Mouse (Mus musculus): ENCODE results near the gene Tpmt. TPM values are rescaled to one million over a fixed set of nuclear protein-coding genes. Genes with fewer than 3 reads are reported as not detected.
A peak's percentile ranks its signal among the peaks of the same experiment; 100 is the strongest.

The Tpmt gene
- polyA plus RNA-seq, 1 experiment from 2014 or later = 10.0 TPM

DNA sequence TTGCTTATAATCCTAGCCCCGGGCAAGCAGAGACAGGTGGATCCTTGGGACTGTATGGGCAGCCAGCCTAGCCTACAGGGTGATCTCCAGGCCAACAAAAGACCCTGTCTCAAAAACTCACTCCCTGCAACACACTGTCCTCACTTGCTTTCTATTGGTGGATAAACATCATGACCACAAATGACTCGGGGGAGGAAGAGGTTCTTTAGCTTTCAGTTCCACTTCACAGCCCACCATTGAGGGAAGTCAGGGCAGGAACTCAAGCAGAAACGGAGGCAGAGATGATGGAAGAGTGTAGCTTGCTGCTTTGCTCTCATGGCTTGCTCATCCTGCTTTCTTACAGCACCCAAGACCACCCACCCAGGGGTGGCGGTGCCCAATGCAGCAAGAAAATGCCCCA is 47.2 kb downstream of the Tpmt start:
- Histone ChIP-seq H3K27me3 (replicated peaks) (no peaks in the 10 kb centered on the region), H3K4me2 (no peak overlapping the region), H3K36me3 (no peaks in the 10 kb centered on the region), H3K4me3 (no peak overlapping the region), H3K27ac (no peak overlapping the region), H3K9me3 (replicated peaks) (no peaks in the 10 kb centered on the region), H3K4me1 (no peaks in the 10 kb centered on the region), H3K9ac (no peak overlapping the region)
- WGBS (ENCODE audit: insufficient replicate concordance) = 42% methylated on average over 4 of the region's 4 CpGs
- no peak for ATAC-seq

DNA sequence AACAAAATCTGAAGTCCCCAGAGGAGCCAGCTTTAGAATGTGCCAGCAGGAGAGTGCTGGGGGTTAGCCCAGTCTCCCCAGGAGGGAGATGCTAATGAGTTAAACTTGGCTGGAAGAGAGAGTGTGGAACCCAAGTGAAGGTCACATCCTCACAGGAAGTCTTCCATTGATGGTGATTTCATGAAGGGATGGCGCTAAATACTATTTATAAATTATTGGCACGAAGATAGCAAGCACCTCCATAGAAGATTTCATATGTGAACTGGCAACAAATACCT is 51.3 kb downstream of the Tpmt start:
- Histone ChIP-seq H3K4me3 (no peak overlapping the region), H3K4me1 (no peaks in the 10 kb centered on the region), H3K27ac (no peak overlapping the region), H3K36me3 (no peaks in the 10 kb centered on the region), H3K27me3 (replicated peaks) (no peaks in the 10 kb centered on the region), H3K9me3 (replicated peaks) (no peaks in the 10 kb centered on the region), H3K4me2 (no peak overlapping the region), H3K9ac (no peak overlapping the region)
- 78% methylated on average over 2 of the region's 2 CpGs for WGBS (ENCODE audit: insufficient replicate concordance)
- no peak for ATAC-seq

DNA sequence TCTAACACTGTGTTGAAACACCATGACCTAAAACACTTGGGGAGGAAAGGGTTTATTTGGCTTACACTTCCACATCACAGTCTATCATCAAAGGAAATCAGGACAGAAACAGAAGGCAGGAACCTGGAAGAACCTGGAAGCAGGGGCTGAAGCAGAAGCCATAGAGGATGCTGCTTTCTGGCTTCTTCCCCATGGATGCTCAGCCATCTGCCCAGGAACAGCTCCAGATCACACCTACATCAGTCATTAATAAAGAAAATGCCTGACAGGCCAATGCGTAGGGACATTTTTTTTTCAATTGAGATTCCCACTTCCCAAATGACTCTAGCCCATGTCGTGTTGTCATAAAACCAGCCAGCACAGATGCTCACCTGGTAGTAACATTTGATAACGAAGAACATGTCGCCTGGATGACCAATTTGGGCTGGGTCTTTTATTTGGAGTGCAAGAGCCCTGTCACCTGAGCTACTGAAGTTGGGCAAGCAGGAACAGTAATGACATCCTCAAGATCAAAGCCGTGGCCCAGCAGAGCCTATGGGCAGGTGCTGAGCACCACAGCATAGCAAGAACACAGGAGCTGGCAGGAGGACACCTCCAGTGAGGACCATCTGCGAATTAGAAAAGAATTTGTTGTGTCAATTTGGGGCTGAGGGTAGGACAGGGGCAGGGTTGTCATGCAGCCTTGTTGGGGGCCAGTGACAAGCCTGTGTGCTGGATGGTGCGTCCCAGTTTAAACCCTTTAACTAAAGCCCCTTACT is 51.8 kb downstream of the Tpmt start:
- no peak for ATAC-seq
- no peak overlapping the region for H3K4me2 ChIP-seq
- no peaks in the 10 kb centered on the region for H3K36me3 ChIP-seq
- H3K9ac ChIP-seq = no peak overlapping the region
- no peak overlapping the region for H3K27ac ChIP-seq
- no peaks in the 10 kb centered on the region for H3K9me3 ChIP-seq (replicated peaks)
- H3K27me3 ChIP-seq (replicated peaks) = no peaks in the 10 kb centered on the region
- no peaks in the 10 kb centered on the region for H3K4me1 ChIP-seq
- no peak overlapping the region for H3K4me3 ChIP-seq
- WGBS (ENCODE audit: insufficient replicate concordance) = 61% methylated on average over 7 of the region's 7 CpGs

DNA sequence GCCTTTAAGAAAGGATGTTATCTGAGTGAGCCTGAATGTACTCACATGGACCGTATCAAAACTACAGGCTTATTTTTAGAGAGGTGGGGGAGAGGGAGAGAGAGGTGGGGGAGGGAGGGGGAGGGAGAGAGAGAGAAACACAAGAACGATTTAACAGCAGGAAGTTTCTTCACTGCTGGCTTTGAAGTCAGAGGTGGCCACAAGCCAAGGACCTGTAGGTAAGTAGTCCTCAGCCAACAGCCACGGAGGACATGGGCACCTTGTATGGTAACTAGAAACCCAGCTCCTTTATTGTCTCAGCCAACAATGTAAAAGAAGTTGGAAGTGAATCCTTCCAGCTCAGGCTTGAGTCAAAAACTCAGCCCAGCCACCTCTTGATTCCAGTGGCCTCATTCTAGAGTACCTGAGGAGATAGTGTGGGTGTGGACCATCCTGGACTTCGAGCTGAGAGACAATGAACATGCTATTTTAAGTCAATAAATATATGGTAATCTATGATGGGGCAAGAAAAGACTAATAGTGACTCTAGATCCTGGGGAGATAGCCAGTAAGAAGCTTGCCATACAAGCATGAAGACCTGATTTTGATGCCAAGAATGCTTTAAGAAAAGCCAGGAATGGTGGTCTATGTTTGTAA is 54.0 kb downstream of the Tpmt start:
- no peak overlapping the region for H3K4me2 ChIP-seq
- no peaks in the 10 kb centered on the region for H3K4me1 ChIP-seq
- no peak overlapping the region for H3K4me3 ChIP-seq
- no peak overlapping the region for H3K27ac ChIP-seq
- H3K27me3 ChIP-seq (replicated peaks) = no peaks in the 10 kb centered on the region
- 25% methylated on average over 4 of the region's 4 CpGs for WGBS (ENCODE audit: insufficient replicate concordance)
- H3K36me3 ChIP-seq = no peaks in the 10 kb centered on the region
- H3K9me3 ChIP-seq (replicated peaks) = no peaks in the 10 kb centered on the region
- H3K9ac ChIP-seq = no peak overlapping the region
- ATAC-seq = no peak

DNA sequence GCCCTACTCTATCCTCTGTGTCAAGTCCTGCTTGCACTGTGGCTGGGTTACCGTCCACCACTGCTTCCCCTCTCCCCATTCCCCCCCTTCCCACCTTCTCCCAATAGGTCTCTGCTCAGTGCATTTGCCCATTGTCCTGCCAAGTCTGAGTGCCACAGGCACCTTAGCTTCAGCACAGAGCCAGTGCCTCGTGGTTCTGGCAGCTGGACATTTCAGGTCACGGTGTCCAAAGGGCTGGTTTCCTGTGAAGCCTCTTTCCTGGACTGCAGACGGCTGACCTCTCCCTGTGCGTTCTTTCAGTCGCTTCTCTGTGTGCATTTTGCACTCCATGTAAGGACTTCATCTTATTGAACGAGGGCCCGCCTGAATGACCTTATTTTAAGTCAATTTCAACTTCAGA is 56.6 kb downstream of the Tpmt start:
- H3K36me3 ChIP-seq = no peaks in the 10 kb centered on the region
- no peaks in the 10 kb centered on the region for H3K9me3 ChIP-seq (replicated peaks)
- H3K27me3 ChIP-seq (replicated peaks) = no peaks in the 10 kb centered on the region
- 63% methylated on average over 8 of the region's 8 CpGs for WGBS (ENCODE audit: insufficient replicate concordance)
- no peak overlapping the region for H3K4me2 ChIP-seq
- H3K9ac ChIP-seq = no peak overlapping the region
- no peak for ATAC-seq
- H3K27ac ChIP-seq = no peak overlapping the region
- H3K4me1 ChIP-seq = no peaks in the 10 kb centered on the region
- H3K4me3 ChIP-seq = no peak overlapping the region

DNA sequence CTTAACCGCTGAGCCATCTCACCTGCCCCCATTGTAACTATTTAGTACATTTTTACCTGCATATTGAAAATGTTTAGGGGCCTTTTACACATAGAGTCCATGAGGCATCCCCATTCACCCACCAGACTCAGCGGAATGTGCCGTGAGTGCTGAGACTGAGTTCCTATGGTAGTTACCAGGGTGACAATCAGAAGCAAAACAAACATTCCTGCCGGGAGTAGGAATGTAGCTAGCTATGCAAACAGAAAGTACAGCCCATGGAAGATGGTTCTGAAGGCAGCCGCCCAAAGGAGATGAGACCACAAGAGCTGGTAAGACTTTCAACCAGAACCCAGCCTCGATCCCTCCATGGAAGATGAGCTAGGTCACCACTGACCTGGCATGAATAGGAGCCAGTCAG is 58.3 kb downstream of the Tpmt start:
- Histone ChIP-seq H3K9me3 (replicated peaks) (no peaks in the 10 kb centered on the region), H3K27me3 (replicated peaks) (no peaks in the 10 kb centered on the region), H3K4me2 (no peak overlapping the region), H3K27ac (no peak overlapping the region), H3K4me1 (no peaks in the 10 kb centered on the region), H3K36me3 (no peaks in the 10 kb centered on the region), H3K4me3 (no peak overlapping the region), H3K9ac (no peak overlapping the region)
- 73% methylated on average over 6 of the region's 6 CpGs for WGBS (ENCODE audit: insufficient replicate concordance)
- ATAC-seq = no peak

DNA sequence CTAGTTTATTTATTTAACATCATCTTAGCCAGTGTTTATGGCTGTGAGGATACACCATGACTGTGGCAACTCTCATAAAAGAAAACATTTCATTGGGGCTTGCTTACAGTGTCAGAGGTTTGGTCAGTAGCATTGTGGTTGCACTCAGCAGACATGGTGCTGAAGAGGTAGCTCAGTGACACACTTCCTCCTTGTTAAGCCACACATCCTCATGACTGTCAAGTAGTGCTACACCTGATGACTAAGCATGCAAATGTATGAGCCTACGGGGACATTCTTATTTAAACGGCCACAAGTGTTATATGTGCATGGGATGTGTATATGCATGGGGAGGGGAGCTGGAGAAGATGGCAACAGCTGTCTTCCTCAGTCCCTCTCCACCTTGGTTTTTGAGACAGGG is 60.7 kb downstream of the Tpmt start:
- no peak overlapping the region for H3K4me2 ChIP-seq
- ATAC-seq = no peak
- 57% methylated on average over 2 of the region's 2 CpGs for WGBS (ENCODE audit: insufficient replicate concordance)

DNA sequence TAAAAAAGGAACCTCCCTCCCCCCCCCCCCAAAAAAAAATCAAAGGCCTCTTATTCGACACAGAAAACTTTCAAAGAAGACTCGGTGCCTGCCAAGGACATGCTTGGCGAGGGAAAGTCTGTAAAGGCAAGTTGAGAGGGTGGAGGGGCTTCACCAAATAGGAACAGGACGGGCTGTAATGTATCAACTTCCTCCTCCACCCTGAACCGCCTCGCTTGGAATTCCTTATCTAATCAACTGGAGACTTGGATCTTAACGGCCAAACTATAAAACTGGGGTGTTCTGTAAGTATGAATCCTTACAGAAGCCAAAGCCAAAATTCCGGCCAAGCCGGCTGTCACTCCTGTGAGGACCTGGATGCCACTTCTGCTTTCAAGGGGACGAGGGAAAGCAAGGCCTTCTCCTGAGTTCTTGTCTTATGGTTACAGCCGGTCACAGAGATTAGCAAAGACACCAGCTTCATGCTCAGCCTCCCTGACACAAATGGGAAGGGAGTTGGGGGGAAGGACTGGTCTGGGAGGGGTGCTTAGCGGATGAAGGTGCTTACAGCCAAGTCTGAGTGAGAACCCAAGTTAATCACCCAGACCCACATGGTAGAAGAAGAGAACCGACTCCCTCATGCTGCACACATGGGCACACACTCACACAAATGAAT is 64.6 kb downstream of the Tpmt start:
- Histone ChIP-seq H3K9me3 (replicated peaks) (no peaks in the 10 kb centered on the region), H3K27ac (no peak overlapping the region), H3K4me3 (no peak overlapping the region), H3K4me1 (peaks cover 23% of the 10 kb centered on the region), H3K9ac (no peak overlapping the region), H3K4me2 (no peak overlapping the region), H3K27me3 (replicated peaks) (no peaks in the 10 kb centered on the region), H3K36me3 (no peaks in the 10 kb centered on the region)
- WGBS (ENCODE audit: insufficient replicate concordance) = 18% methylated on average over 13 of the region's 13 CpGs
- ATAC-seq = no peak

More for the DNA sequence above, 60.7 kb downstream of the Tpmt start:
- no peaks in the 10 kb centered on the region for H3K36me3 ChIP-seq
- H3K4me1 ChIP-seq = peaks cover 13% of the 10 kb centered on the region
- H3K27ac ChIP-seq = no peak overlapping the region
- no peaks in the 10 kb centered on the region for H3K27me3 ChIP-seq (replicated peaks)
- no peaks in the 10 kb centered on the region for H3K9me3 ChIP-seq (replicated peaks)
- no peak overlapping the region for H3K9ac ChIP-seq
- H3K4me3 ChIP-seq = no peak overlapping the region

DNA sequence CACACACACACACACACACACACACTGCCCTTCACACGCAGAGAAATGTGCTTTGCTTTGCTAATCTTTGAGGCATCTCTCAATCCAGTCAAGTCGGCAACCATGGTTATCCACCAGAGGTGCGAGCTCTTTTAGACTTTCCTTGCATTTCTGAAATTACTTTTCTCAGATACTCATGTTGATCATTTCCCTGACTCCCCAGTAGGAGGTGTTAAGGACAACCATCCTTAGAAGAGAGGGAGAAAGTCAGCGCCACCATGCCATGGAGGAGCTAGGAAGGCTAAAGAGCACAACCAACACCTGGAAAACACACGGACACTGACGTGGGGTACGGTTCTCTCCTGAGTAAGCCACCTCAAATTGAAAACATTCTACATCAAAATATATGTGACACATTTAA is 68.0 kb downstream of the Tpmt start:
- WGBS (ENCODE audit: insufficient replicate concordance) = 71% methylated on average over 7 of the region's 7 CpGs
- no peak overlapping the region for H3K4me3 ChIP-seq
- ATAC-seq = no peak
- H3K27me3 ChIP-seq (replicated peaks) = no peaks in the 10 kb centered on the region
- no peak overlapping the region for H3K9ac ChIP-seq
- no peak overlapping the region for H3K4me2 ChIP-seq
- no peak overlapping the region for H3K27ac ChIP-seq
- no peaks in the 10 kb centered on the region for H3K9me3 ChIP-seq (replicated peaks)
- no peaks in the 10 kb centered on the region for H3K36me3 ChIP-seq
- peaks cover 25% of the 10 kb centered on the region for H3K4me1 ChIP-seq

DNA sequence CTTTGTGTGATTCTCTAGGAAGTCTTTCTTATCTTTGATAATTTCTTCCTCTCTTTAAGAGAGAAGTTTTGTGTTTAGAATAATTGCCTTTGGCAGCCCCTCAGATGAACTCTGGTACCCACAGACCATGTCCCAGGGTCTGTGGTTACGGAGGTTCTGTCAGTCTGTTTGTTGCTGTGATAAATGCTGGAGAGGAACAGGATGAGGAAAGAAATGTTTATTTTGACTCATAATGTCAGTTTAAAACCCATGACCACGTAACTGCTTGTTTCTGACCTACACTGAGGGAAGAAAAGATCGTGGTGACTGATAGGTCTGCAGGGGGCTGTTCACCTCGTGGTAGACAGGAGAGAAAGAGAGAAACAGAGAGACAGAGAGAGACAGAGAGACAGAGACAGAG is 68.6 kb downstream of the Tpmt start:
- H3K9ac ChIP-seq = no peak overlapping the region
- no peak overlapping the region for H3K4me3 ChIP-seq
- peaks cover 25% of the 10 kb centered on the region for H3K4me1 ChIP-seq
- 17% methylated on average over 4 of the region's 4 CpGs for WGBS (ENCODE audit: insufficient replicate concordance)
- no peaks in the 10 kb centered on the region for H3K27me3 ChIP-seq (replicated peaks)
- no peaks in the 10 kb centered on the region for H3K36me3 ChIP-seq
- H3K4me2 ChIP-seq = no peak overlapping the region
- H3K9me3 ChIP-seq (replicated peaks) = no peaks in the 10 kb centered on the region
- ATAC-seq = no peak
- no peak overlapping the region for H3K27ac ChIP-seq

DNA sequence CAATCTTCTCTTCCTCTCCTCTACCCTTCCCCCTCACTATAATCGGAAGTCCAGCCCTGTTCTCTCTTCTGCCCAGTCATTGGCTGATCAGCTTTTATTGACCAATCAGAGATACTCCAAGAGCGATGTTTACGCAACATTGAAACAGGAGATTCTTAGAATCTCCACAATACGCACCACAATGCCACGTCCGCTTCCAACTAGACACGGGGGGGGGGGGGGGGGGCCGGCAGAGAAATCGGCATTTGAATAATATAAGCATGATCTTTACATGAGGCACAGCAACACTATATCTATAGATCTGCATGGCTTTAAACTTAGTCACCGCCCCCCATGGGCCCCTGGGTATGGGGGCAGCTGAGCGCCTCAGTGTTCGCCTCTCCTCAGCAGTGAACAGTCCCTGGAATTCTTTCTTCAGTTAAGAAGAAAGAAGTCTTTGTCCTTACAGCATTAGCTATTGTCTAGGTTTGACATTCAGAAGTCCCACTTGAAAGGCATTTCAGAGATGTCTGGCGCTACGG is 69.4 kb downstream of the Tpmt start:
- Histone ChIP-seq H3K4me1 (peaks cover 21% of the 10 kb centered on the region), H3K4me3 (peak overlapping the region; percentile 26), H3K9ac (no peak overlapping the region), H3K27me3 (replicated peaks) (no peaks in the 10 kb centered on the region), H3K4me2 (peak overlapping the region; percentile 44), H3K9me3 (replicated peaks) (no peaks in the 10 kb centered on the region), H3K27ac (no peak overlapping the region), H3K36me3 (no peaks in the 10 kb centered on the region)
- 52% methylated on average over 14 of the region's 14 CpGs for WGBS (ENCODE audit: insufficient replicate concordance)
- ATAC-seq = peak; percentile 51; the same call in 1 of the 2 replicates
